Mouse (Mus musculus) hindbrain, embryonic 11.5 days (tissue): ENCODE data around the gene Clp1. TPM values are rescaled to one million over a fixed set of nuclear protein-coding genes. Genes with fewer than 3 reads are reported as not detected.

Experiments
- ATAC-seq: fragments of 200-750 bp; cut with Nextera tagmentation; 2 replicates; pipeline ENCODE4 v1.8.0; 2017; ENCODE audit warnings: mild to moderate bottlenecking, moderate TSS enrichment, moderate library complexity; ENCODE audit not compliant: low FRiP score
- DNase-seq: peaks from one replicate; pipeline ENCODE4 v3.0.0-alpha.2; 2015; ENCODE audit warnings: low spot score
- H3K27ac ChIP-seq: fragments of 300-500 bp; sonication (generic); 2 replicates; pipeline ENCODE4 v1.5.1; 2014; ENCODE audit warnings: mild to moderate bottlenecking, low read depth, low read length
- H3K27me3 ChIP-seq: fragments of 300-500 bp; sonication (generic); 2 replicates; pipeline ENCODE4 v1.6.1; 2014; ENCODE audit warnings: mild to moderate bottlenecking, low read length, moderate library complexity, mixed read lengths; ENCODE audit not compliant: control insufficient read depth, insufficient read depth
- H3K36me3 ChIP-seq: fragments of 300-500 bp; sonication (generic); 2 replicates; pipeline ENCODE4 v1.6.1; 2014; ENCODE audit warnings: mild to moderate bottlenecking, low read length, moderate library complexity, mixed read lengths; ENCODE audit not compliant: control insufficient read depth, insufficient read depth
- H3K4me1 ChIP-seq: fragments of 300-500 bp; sonication (generic); replicated peaks from 2 replicates; pipeline ENCODE4 v1.6.1; 2014; ENCODE audit warnings: low read length, mixed read lengths; ENCODE audit not compliant: control insufficient read depth, insufficient read depth
- H3K4me2 ChIP-seq: fragments of 300-500 bp; sonication (generic); replicated peaks from 2 replicates; pipeline ENCODE4 v1.6.1; 2014; ENCODE audit warnings: mild to moderate bottlenecking, low read depth, low read length
- H3K4me3 ChIP-seq: fragments of 300-500 bp; sonication (generic); 2 replicates; pipeline ENCODE4 v1.5.1; 2014; ENCODE audit warnings: low read depth, low read length
- H3K9ac ChIP-seq: fragments of 300-500 bp; sonication (generic); 2 replicates; pipeline ENCODE4 v1.6.1; 2014; ENCODE audit warnings: low read depth, low read length
- H3K9me3 ChIP-seq: fragments of 300-500 bp; sonication (generic); 2 replicates; pipeline ENCODE4 v1.6.1; 2016; ENCODE audit warnings: low read length; ENCODE audit not compliant: control insufficient read depth
- WGBS: fragments of 180-500 bp; shearing (Covaris S2); extraction: QIAGEN DNeasy Blood & Tissue Kit; methylation state at CpG from one replicate; pipeline ENCODE4 v1.1.7; 2014; 5-methylcytosine and 5-hydroxymethylcytosine counted together
- microRNA counts: library from miRNA; unstranded; fragments of <30 nt; microRNA quantifications from one replicate; lab custom pipeline; 2015
- polyA plus RNA-seq: library from polyadenylated mRNA; unstranded; fragments of >200 nt; fragmentation: Nextera tagmentation; extraction: Ambion mirVana; gene quantifications from 2 replicates; pipeline ENCODE4 v1.2.1, GENCODE M21; 2014

Clp1 gene
- polyA plus RNA-seq, 1 experiment from 2014 or later: 44.3 TPM

DNA sequence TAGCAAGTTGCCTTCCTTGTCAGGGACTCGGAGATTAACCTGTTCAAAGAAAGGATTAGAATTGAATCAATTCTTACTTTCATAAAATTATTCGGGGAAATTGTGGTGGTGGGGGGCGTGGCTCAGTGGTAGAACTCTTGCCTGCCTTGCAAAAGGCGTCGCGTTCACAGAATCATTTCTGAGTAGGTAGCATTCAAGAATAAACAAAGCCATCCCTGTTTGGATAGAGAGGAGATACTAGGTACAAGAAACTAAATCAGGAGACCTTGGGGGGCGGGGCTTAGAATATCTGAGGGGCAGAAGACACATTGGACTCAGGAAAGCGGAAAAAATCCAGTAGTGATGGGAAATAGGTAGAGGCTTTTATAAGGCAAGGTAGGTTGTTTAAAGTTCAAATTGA lies 48.1 kb downstream of the Clp1 start, which contains the start of gene Tmx2:
Gene Tmx2 (minus strand): TSS at position 125 of the 400 bp plus-strand sequence.
- 19% methylated on average over 8 of the region's 8 CpGs for WGBS

DNA sequence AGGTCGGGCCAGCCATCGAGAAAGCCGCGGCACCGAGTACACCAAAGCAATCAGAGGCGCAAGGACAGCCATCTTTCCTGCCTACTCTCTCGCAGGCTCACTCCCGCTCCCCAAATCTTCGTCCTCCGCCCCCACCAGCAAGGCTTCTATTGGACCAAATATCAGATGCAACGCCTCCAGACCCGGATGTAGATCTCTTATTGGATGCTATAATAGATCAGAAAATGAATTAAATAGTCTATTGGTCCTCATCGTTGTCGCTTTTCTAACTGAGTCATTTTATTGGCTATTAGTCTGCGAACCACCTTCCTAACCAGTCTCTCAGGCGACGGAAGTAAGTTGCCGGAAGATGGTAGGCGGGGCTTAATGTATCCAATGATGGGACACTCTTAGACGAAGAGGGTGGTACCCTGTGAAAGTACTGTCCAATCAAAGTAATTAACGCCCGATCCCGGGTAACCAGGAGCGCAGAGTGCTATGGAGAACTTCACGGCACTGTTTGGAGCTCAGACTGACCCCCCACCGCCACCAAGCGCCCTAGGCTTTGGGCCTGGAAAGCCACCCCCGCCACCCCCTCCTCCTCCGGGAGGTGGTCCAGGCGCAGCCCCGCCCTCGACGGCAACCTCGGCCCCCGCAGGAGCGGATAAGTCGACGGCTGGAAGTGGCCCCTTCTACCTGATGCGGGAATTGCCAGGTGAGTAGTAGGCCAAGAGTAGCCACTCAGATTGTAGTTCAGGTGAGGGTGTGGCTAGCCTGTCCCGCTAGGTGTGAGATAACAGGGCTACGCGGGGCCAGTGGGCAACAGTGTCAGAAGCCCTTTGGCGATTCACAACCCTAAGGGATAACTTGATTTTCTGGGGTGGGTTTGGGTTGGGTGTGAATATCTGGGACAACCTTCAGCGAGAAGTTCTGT lies 48.9 kb downstream of the Clp1 start, which contains the start of the genes Gm28635 and Med19:
Gene Gm28635 (minus strand): TSS at position 74 of the 913 bp plus-strand sequence.
Gene Med19 (plus strand): TSS at position 435 of the 913 bp plus-strand sequence.
- Histone ChIP-seq H3K27me3 (no peaks in the 10 kb centered on the region), H3K27ac (peak within 1 kb of the TSS; percentile 58), H3K4me2 (peak within 1 kb of the TSS; percentile 51), H3K9ac (peak within 1 kb of the TSS; percentile 89), H3K4me1 (peaks cover 3% of the 10 kb centered on the region), H3K36me3 (0 out of 2 replicates have a peak, but pooled peaks cover 2% of the 10 kb centered on the region), H3K9me3 (no peaks in the 10 kb centered on the region), H3K4me3 (peak within 1 kb of the TSS; percentile 97)
- ATAC-seq (peak; percentile 100), DNase-seq (peak; percentile 97)
- WGBS: under 1% methylated on average over 43 of the region's 44 CpGs

More for the DNA sequence above, 48.1 kb downstream of the Clp1 start, which contains the start of gene Tmx2:
- Histone ChIP-seq H3K36me3 (0 out of 2 replicates have a peak, but pooled peaks cover 2% of the 10 kb centered on the region), H3K4me2 (peak within 1 kb of the TSS; percentile 51), H3K27me3 (no peaks in the 10 kb centered on the region), H3K4me1 (peaks cover 3% of the 10 kb centered on the region), H3K4me3 (peak within 1 kb of the TSS; percentile 97), H3K9me3 (no peaks in the 10 kb centered on the region), H3K9ac (peak within 1 kb of the TSS; percentile 89), H3K27ac (peak within 1 kb of the TSS; percentile 58)
- ATAC-seq: no peak
- no peak for DNase-seq

DNA sequence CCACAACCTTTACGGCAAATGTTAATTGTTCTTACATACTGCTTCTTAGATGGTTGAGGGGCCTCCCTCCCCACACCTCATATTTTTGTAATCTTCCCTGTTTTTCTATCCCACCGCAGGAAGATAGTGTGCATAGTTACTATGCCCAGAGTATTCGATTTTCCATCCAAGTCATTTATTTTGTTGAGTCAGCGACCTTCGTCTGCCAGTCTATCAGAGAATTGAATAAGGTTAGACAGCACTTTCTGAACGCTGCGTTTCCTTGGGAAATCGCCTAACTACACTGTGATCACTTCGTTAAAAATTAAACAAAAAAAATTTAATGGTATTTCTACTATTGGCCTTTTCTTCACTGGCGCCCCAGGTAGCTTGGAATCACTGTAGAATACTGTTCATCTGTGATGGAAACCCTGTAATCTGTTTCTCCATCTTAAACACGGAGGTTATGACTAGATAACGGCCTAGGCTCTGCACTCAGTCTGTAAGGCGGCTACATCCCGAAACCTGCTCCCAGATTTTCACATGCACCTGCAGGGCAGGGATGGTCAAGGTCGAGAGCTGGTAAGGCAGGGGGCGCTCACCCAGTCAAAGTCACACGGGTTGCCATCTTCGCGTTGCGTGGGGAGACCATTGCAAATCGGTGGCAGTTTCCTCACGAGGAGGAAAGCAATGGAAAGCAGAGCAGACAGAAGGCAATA lies 49.7 kb downstream of the Clp1 start:
- peak overlapping the region; percentile 40 for H3K4me3 ChIP-seq
- DNase-seq (peak; percentile 58), ATAC-seq (peak; percentile 75)
- peak overlapping the region; percentile 31 for H3K4me2 ChIP-seq
- no peaks in the 10 kb centered on the region for H3K27me3 ChIP-seq
- WGBS: 10% methylated on average over 22 of the region's 22 CpGs
- 0 out of 2 replicates have a peak, but pooled peaks cover 2% of the 10 kb centered on the region for H3K36me3 ChIP-seq
- H3K9me3 ChIP-seq: no peaks in the 10 kb centered on the region
- peaks cover 3% of the 10 kb centered on the region for H3K4me1 ChIP-seq
- 0 out of 2 replicates have a peak overlapping the region, but pooled peaks have one; percentile 2 for H3K27ac ChIP-seq
- peak overlapping the region; percentile 37 for H3K9ac ChIP-seq

MicroRNAs encoded within 50 kb of the gene (microRNA counts, 519-probe panel; counts per million panel counts)
- microRNA mmu-miR-130a (lab: Ali Mortazavi, UCI): 7,331 counts per million, percentile 97 among the panel's probes with 10 or more counts

Other genes with a start within 250 kb of the Clp1 start
- gene Ctnnd1, start 76.6 kb downstream of the Clp1 start, polyA plus RNA-seq: 37.3 and 44.7 TPM in 2 replicates
- gene Btbd18, start 68.3 kb downstream of the Clp1 start, polyA plus RNA-seq: 0.20 and 0.27 TPM in 2 replicates
- 396 and 408 TPM in 2 replicates for gene Selenoh, start 56.6 kb downstream of the Clp1 start, polyA plus RNA-seq
- not detected in 2 replicates for gene Gm28635, start 49.3 kb downstream of the Clp1 start, polyA plus RNA-seq
- 65.2 and 66.3 TPM in 2 replicates for gene Med19, start 48.9 kb downstream of the Clp1 start, polyA plus RNA-seq
- 185 and 190 TPM in 2 replicates for gene Tmx2, start 48.2 kb downstream of the Clp1 start, polyA plus RNA-seq
- gene Zdhhc5, start 12.2 kb downstream of the Clp1 start, polyA plus RNA-seq: 22.5 and 30.1 TPM in 2 replicates
- gene Ypel4, start 6.7 kb upstream of the Clp1 start, polyA plus RNA-seq: 13.7 and 16.4 TPM in 2 replicates
- 7.1 TPM in 2 replicates for gene Gm19426, start 16.3 kb upstream of the Clp1 start, polyA plus RNA-seq
- 38.0 and 46.1 TPM in 2 replicates for gene Serping1, start 48.1 kb upstream of the Clp1 start, polyA plus RNA-seq
- gene Ube2l6, start 71.5 kb upstream of the Clp1 start, polyA plus RNA-seq: 39.7 and 42.1 TPM in 2 replicates
- not detected in 2 replicates for gene Smtnl1, start 95.3 kb upstream of the Clp1 start, polyA plus RNA-seq
- 43.1 and 44.2 TPM in 2 replicates for gene Timm10, start 99.6 kb upstream of the Clp1 start, polyA plus RNA-seq
- gene Slc43a1, start 111.5 kb upstream of the Clp1 start, polyA plus RNA-seq: 14.5 and 19.6 TPM in 2 replicates
- 1.9 and 2.8 TPM in 2 replicates for gene Rtn4rl2, start 159.4 kb upstream of the Clp1 start, polyA plus RNA-seq
- 25.5 and 27.0 TPM in 2 replicates for gene Slc43a3, start 209.2 kb upstream of the Clp1 start, polyA plus RNA-seq